Mouse (Mus musculus) brain, embryonic 14.5 days (tissue): ENCODE measurements around the gene Slc35f6. TPM values are rescaled to one million over a fixed set of nuclear protein-coding genes. Genes with fewer than 3 reads are reported as not detected.

Experiments used
- DNase-seq: peaks from one replicate; pipeline ENCODE4 v3.0.0-alpha.2; 2011; ENCODE audit warnings: low read depth
- CTCF ChIP-seq: fragments of 200-500 bp; IDR thresholded peaks from 2 replicates; pipeline ENCODE4 v1.5.1; 2012; ENCODE audit warnings: inconsistent platforms, mild to moderate bottlenecking, moderate library complexity, borderline replicate concordance; ENCODE audit not compliant: insufficient read depth, insufficient read length; ENCODE audit errors: extremely low read depth
- POLR2A ChIP-seq: fragments of 200-500 bp; IDR thresholded peaks from 2 replicates; pipeline ENCODE4 v1.6.1; 2012; ENCODE audit warnings: mild to moderate bottlenecking, inconsistent platforms, borderline replicate concordance; ENCODE audit not compliant: poor library complexity, insufficient read depth, insufficient read length, severe bottlenecking; ENCODE audit errors: extremely low read depth
- polyA plus RNA-seq: library from polyadenylated mRNA; depleted of rRNA; stranded (reverse); fragments of >200 nt; gene quantifications from 2 replicates; pipeline ENCODE4 v1.2.3, GENCODE M21; 2012; rRNA removed

Gene Slc35f6
- 44.4 and 52.9 TPM in 2 replicates for polyA plus RNA-seq

DNA sequence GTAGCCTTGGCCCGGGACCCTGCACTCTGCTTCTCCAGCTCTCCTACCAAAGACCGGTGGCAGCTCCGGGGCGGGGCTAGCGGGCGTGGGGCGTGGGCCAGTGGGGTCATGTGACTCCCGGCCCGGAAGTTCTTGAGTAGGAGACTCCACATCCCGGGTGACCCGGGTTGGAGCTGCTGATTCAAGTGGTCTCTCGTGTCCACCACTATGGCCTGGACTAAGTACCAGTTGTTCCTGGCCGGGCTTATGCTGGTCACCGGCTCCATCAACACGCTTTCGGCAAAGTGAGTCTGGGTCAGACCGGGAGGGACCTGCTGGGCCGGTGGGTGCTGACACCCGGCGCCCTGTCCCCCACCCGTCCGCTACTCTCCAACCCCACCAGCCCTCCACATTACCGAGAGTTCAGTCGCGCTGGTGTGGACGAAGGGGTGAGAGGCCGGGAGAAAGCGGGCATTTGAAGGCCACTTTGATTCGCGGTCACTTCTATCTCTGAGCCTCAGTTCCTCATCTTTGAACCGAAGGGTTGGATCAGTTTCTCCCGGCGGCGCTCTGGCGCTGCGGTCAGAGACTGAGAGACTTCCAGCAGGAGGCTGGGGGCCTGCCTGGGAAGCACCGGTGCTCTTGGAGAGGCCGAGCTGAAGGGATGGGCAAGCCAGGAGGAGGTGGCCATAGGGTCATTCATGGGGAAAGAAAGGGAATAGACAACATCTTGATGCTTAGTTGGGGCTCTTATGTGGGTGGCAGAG lies at the start of gene Slc35f6:
Gene Slc35f6, plus strand, starts transcription at position 119 of the 746 bp plus-strand sequence.
- peak; percentile 93 for DNase-seq
- TF ChIP-seq POLR2A = peak; percentile 63; the same call in 1 of the 2 replicates
- TF ChIP-seq CTCF = no peak

DNA sequence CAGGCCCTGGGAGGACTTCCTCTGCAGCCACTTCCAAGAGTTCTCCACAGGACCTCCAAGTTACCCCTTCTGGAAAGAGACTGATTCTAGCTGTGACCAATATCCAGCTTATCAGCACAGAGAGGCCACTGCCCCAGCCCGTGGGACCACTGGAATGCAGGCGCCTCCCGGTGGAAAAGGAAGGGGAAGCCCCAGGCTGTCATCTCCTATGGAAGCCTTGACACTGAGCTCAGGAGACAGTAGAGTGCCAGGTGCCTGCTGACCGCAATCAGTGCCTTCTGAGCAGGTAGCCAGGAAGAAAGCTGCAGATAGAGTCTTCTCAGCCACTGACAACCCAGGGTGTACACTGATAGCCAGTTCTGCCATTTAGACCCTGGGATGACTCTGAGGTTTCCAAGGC lies 46.3 kb upstream of the Slc35f6 start:
- no peak for DNase-seq
- TF ChIP-seq POLR2A = no peak
- no peak for TF ChIP-seq CTCF

DNA sequence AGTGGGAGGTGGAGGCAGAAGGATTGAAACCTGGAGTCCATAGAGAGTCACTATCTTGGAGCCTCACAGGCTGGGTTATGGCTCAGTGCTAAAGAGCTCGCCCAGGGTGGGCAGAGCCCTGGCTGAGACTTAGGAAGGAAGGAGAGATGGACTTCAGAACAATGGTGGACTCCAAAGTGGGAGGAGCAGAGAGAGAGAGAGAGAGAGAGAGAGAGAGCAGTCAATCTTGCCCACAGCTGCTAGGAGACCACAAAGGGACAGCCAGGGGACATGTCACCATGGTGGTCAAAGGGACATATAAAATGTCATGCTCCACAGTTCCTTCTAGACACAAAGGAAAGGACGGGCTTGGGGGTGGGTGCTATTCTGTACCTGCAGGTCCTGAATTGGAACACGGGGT lies 44.5 kb upstream of the Slc35f6 start:
- no peak for DNase-seq
- TF ChIP-seq POLR2A (no peak), CTCF (no peak)

DNA sequence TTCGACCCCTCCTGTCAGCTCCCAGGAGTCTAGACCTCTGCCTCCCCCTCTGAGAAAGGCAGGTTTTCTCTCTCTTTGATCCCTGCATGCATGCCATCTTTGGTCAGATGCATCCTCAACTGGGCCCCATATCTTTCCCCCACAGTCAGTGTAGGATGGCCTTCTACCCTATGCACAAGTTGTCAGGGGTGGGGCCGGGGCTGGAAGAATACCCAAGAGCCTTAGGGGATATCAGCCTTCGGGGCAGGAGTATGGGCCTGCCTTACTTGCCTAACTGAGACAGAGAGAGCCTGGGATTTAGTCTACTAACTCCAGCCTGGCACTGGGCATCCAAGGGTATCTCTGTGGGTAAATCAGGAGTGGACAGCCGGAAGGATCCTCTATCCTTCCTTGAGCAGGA lies 43.8 kb upstream of the Slc35f6 start:
- TF ChIP-seq POLR2A = no peak
- no peak for DNase-seq

DNA sequence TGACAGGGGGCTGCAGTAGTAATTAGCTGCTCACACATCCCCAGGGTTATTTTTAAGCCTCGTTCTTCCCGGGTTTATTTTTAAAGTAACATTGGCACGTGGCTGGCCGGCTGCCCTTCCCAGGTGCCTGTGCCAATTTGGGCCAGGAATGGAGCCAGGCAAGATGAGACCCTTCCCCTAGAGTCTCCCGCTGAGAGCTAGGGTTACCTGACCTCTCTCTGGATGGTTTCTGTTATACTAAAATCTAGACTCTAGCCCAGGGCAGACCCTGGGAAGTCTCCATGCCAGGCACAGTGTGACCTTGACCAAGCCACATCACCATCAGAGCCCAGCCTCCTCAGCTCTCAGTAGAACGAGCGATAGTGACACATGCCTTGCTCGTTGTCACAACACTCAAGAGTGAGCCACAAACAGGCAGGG lies 43.0 kb upstream of the Slc35f6 start:
- no peak for DNase-seq
- TF ChIP-seq POLR2A (no peak), CTCF (no peak)

DNA sequence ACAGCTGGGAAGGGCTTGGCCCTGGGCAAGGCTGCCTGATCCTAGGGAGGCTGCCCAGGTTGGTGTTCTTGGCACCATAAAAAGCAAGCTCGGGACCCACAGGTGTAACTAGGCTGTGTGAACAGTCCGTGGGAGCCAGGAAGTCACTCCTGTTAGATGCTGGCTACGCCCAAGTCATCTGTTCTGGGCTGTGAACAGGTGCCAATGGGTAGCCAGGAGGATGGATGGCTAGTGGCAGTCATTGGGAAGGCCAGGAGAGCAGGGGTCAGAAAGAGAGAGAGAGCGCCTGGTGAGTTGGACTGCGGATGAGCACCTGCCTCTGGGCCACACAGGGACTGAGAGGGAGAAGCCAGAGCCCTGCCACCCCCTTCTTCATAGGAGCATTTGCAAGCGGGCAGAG lies 42.1 kb upstream of the Slc35f6 start:
- TF ChIP-seq CTCF = no peak
- TF ChIP-seq POLR2A = no peak
- no peak for DNase-seq

DNA sequence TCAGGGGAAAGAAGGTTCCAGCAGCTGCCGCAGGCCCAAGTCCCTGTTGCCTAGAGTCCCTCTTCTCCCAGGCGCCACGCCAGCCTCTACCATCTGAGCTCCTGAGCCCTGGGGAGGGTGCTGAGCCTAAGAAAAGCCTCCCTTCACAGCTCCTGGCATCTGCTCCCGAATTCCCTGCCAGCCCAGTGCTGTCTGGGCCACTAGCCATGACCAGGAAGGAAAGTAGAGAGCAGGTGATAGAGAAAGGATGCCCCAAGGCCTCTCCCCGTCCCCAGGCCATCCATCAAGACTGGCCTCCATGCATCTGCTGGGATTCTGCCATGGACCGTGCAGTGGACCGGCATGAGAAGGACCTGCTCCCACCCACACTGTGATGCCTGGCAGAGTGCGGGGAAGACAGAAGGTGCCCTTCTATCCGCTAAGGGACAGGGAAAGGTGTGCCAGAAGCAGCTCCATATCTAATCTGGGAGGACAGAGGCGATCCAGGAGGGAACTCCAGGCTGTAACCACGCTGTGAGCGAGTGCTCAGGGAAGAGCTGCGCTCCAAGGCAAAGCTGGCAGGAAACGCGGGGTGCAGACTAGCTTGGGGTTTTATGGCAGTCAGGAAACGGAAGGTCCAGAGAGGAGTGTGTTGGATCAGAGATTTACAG lies 41.2 kb upstream of the Slc35f6 start:
- no peak for TF ChIP-seq CTCF
- TF ChIP-seq POLR2A = no peak
- peak; percentile 83 for DNase-seq

DNA sequence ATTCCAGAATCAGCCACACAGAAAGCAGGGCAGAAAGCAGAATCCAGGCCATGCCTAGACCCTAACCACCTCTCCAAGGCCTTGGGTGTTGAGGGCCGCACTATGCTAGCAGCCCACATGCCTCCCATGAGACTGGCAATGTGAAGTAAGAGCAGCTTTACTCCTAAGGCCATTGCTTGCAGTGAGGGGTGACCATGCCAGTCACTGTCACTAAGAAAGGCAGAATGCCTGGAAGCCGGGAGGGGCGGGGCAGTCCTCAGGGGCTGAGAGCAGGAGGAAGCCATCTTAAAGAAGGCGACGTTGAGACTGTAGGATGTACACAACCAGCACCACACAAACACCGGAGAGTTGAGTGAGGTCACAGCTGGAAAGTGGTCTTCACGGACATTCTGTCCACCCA lies 38.6 kb upstream of the Slc35f6 start:
- no peak for DNase-seq
- TF ChIP-seq CTCF = no peak
- no peak for TF ChIP-seq POLR2A

DNA sequence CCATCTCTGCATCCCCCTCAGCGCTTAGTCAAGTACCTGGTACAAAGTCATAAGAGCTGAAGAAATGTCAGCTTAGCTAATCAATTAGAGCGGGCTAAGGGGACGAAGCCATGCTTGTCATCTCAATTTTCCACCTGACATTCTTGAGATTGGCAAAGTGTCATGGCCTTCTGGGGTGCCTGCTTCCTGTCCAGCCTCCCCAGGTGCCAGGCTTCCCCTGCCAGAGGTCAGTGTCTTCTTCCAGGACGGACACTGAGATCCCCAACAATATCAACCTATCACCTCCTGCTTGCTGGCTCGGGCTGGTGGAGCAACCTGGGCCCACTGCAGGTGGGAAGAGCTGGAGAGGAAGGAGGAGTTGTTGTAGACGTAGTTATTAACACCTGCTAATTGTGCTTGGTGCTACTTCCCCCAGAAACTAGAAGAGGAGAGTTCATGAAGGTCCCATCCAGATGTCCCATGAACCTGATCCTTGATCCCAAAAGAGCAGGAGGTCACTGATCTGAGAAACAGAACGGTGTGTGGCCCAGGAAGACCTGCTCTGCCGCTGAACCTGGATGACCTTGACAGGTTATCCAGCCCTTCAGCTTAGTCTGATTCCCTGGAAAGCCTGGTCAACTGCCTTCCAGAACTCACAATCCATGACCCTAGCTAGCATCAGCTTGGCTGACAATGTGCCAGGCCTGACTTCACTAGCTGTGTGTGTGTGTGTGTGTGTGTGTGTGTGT lies 37.7 kb upstream of the Slc35f6 start:
- no peak for TF ChIP-seq CTCF
- TF ChIP-seq POLR2A = no peak
- no peak for DNase-seq

DNA sequence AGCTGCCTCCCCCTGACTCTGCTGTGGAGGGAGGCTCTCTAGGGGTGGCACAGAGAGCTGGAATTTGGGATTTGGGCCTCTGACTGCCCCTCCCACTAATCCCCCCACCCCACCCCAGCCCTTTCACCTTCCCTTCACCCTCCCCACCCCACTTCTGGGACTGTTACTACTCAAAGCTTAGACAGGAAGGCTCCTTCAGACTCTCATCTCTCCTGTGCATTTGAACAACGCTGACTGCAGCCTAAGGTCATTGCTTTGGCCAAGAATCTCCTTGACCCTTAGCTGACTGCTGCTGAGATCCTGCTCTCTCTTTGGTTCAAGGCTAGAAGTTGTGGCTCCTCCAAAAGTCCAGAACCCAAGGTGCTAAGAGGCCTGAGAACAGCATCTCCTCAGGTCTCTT lies 36.6 kb upstream of the Slc35f6 start:
- no peak for TF ChIP-seq POLR2A
- TF ChIP-seq CTCF = no peak
- DNase-seq = no peak

DNA sequence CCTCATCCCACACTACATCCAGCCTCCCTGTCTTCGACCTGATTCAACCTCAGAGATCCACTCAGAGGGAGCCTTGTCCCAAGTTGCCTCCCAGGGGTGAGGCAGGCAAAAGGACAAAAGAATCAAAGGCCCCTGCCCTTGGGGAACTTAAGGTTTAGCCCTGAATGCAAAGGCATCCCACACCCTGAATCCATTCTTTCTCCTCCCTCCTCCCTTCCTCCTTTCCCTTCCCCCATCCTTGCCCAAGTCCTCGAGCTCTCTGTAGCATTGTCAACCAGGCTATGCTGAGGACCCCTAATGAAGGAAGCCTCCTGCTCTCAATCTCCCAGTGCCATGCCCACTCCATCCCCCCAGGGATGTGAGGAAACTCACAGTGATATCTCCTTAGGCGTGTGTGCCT lies 36.0 kb upstream of the Slc35f6 start:
- no peak for TF ChIP-seq POLR2A
- no peak for TF ChIP-seq CTCF
- no peak for DNase-seq

DNA sequence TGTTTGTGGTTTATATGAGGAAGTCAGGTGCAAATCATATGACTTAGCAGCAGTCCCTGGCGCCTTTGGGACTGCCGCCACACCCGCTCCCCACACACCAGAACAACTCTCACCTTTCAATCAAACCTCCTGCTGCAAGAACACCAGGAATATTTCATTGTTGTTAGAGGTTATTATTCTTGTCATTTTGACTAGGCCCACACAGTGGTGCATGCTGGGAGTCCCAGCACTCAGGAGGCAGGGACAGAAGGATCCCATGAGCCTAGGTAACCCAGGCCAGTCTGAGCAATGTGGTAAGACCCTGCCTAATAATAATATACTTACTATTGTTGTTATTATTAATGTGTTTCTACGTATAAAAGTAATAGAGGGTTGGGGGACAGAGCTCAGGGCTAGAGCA lies 35.2 kb upstream of the Slc35f6 start:
- TF ChIP-seq POLR2A (no peak), CTCF (no peak)
- no peak for DNase-seq

DNA sequence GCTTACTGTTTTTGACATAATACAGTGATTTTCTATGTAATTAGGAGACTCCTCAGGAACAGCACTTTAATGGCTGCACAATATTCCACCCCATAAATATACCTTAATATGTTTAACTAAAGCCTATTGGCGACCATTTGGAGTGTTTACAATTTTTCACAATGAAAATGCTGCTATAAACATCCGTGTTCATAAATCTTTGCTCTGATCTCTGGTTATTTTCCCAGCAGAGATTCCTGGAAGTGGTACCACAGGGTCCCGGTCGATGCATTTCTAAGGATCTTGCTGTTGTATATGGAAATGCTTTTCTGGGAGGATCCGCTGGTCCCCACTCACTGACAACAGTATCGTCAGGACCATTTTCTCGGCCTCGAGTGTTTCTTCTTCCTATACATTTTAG lies 34.5 kb upstream of the Slc35f6 start:
- TF ChIP-seq CTCF (no peak), POLR2A (no peak)
- DNase-seq = no peak
